Mouse (Mus musculus) midbrain, embryonic 10.5 days (tissue): Measurements from ENCODE around the gene Olfr58. TPM values are rescaled to one million over a fixed set of nuclear protein-coding genes. Genes with fewer than 3 reads are reported as not detected.
"Not testable (repeated sequence)": the region's sequence is repeated elsewhere in the genome, so short reads cannot be mapped to it uniquely, and the experiment has no call there.

ENCODE experiments used
- DNase-seq: peaks from one replicate; pipeline ENCODE4 v3.0.0-alpha.2; 2017; ENCODE audit warnings: low spot score
- H3K27ac ChIP-seq: fragments of 300-500 bp; sonication (generic); replicated peaks from 2 replicates; pipeline ENCODE4 v1.5.1; 2016; ENCODE audit warnings: mild to moderate bottlenecking
- H3K27me3 ChIP-seq: fragments of 300-500 bp; sonication (generic); 2 replicates; pipeline ENCODE4 v1.6.1; 2016; ENCODE audit warnings: low read depth, mild to moderate bottlenecking; ENCODE audit not compliant: poor library complexity, severe bottlenecking
- H3K36me3 ChIP-seq: fragments of 300-500 bp; sonication (generic); 2 replicates; pipeline ENCODE4 v1.6.1; 2016; ENCODE audit warnings: mild to moderate bottlenecking, moderate library complexity
- H3K4me1 ChIP-seq: fragments of 300-500 bp; sonication (generic); 2 replicates; pipeline ENCODE4 v1.6.1; 2016
- H3K4me3 ChIP-seq: fragments of 300-500 bp; sonication (generic); 2 replicates; pipeline ENCODE4 v1.5.1; 2016; ENCODE audit warnings: mild to moderate bottlenecking, moderate library complexity
- H3K9me3 ChIP-seq: fragments of 300-500 bp; sonication (generic); replicated peaks from 2 replicates; pipeline ENCODE4 v1.6.1; 2016; ENCODE audit warnings: mild to moderate bottlenecking
- WGBS: fragments of 180-500 bp; shearing (Covaris S2); methylation state at CpG from one replicate; pipeline ENCODE4 v1.1.7; 2016; 5-methylcytosine and 5-hydroxymethylcytosine counted together
- polyA plus RNA-seq: library from polyadenylated mRNA; unstranded; fragments of >200 nt; fragmentation: Nextera tagmentation; extraction: Ambion mirVana; gene quantifications from 2 replicates; pipeline ENCODE4 v1.2.1, GENCODE M21; 2016

Olfr58 gene
- not detected in 2 replicates for polyA plus RNA-seq

DNA sequence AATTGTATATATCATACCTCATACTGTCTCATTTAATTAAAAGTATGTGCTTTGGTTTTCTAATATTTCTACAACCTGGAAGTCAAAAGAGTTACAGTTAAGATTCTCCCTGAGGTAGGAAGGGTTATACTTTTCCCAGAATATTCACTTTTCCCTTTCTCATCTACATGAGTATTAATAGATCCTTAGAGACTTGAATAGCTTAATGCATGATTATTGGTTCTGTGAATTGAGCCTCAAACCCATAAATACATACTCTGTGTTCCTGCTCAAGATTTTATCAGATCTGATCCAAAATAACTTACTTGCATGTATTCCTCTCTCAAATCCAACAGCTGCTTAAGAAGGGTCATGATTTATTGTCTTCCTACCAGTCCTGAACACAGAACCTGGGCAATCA, at the start of gene Olfr58:
TSS of gene Olfr58 (plus strand) at position 301 of the 400 bp plus-strand sequence.
- H3K4me1 ChIP-seq: no peaks in the 10 kb centered on the region
- DNase-seq: no peak
- H3K36me3 ChIP-seq: no peaks in the 10 kb centered on the region
- peaks cover 23% of the 10 kb centered on the region for H3K9me3 ChIP-seq
- H3K27me3 ChIP-seq: no peaks in the 10 kb centered on the region
- no peak within 1 kb of the TSS for H3K27ac ChIP-seq
- H3K4me3 ChIP-seq: no peak within 1 kb of the TSS

DNA sequence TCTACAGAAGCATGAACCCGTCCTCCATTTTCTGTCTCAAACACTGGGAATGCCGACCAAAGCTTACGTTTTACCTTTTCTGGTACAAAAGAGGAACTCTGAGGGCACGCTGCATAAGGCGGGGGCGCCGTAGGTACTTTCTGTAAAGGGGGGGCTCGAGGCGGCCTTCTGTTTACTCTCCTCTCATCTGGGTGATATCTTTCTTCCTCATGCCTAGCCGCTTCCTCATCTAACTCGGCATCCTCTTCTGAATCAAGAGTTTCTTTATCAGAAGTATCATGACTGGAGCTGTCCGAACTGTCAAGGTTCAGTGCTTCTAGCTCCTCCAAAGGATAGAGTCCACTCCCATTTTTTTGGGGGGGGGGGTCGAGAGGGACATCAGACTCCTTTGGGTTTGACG, 10.9 kb upstream of the Olfr58 start:
- H3K4me3 ChIP-seq: no peak overlapping the region
- no peak overlapping the region for H3K27ac ChIP-seq
- H3K36me3 ChIP-seq: no peaks in the 10 kb centered on the region
- no peaks in the 10 kb centered on the region for H3K4me1 ChIP-seq
- H3K9me3 ChIP-seq: peaks cover 76% of the 10 kb centered on the region
- H3K27me3 ChIP-seq: no peaks in the 10 kb centered on the region
- WGBS: 91% methylated on average over 14 of the region's 14 CpGs
- no peak for DNase-seq

DNA sequence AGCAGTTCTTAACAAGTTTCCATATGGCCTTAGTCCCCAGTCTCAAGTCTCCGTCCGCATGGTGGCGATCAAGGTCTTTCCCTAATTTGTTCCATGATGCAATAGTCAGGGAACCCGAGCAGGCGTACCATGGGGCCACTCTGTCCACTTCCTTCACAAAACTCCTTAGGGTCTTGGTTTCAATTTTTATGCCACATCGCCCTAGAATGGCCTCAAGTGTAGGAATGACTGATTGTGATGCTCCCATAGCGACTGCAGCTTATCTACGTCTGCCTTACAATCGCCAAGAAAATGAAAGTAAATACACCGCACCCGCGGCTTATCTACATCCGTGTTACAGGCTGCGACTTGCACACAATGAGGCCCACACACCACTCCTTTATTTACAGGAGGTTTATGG, 10.4 kb upstream of the Olfr58 start:
- H3K4me1 ChIP-seq: no peaks in the 10 kb centered on the region
- H3K36me3 ChIP-seq: no peaks in the 10 kb centered on the region
- 94% methylated on average over 14 of the region's 14 CpGs for whole genome bisulfite sequencing
- H3K27ac ChIP-seq: no peak overlapping the region
- peaks cover 73% of the 10 kb centered on the region for H3K9me3 ChIP-seq
- DNase-seq: no peak
- no peaks in the 10 kb centered on the region for H3K27me3 ChIP-seq
- no peak overlapping the region for H3K4me3 ChIP-seq

DNA sequence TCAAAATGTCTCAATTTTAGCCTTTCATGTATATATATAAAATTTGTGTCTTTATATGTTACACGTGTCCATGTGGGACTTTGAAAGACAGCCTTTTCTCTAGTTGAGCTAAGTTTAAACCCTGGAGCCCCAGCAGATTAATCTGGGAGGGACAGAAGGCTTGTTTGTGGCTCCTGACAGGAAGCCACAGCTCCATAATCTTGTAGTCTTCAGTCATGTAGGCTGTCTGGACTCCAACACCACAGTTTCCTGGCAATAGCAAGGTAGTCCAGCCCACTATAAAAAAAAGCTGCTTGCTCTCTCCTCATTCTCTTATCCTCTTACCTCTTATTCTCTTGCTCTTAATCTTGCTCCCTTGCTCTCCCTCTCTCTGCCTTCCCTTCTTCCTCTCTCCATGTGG, 22.9 kb downstream of the Olfr58 start:
- no peak overlapping the region for H3K27ac ChIP-seq
- no peaks in the 10 kb centered on the region for H3K36me3 ChIP-seq
- no peaks in the 10 kb centered on the region for H3K27me3 ChIP-seq
- H3K4me1 ChIP-seq: no peaks in the 10 kb centered on the region
- H3K9me3 ChIP-seq: peaks cover 25% of the 10 kb centered on the region
- WGBS: 82% methylated on average over 1 of the region's 1 CpGs
- no peak overlapping the region for H3K4me3 ChIP-seq
- DNase-seq: no peak

DNA sequence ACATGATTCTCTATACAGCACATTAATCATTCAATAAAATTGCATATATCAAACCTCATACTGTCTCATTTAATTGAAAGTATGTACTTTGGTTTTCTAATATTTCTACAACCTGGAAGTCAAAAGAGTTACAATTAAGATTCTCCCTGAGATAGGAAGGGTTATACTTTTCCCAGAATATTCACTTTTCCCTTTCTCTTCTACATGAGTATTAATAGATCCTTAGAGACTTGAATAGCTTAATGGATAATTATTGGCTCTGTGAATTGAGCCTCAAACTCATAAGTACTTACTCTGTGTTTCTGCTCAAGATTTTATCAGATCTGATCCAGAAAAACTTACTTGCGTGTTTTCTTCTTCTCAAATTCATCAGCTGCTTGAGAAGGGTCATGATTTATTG, 24.5 kb downstream of the Olfr58 start, which contains the start of gene Olfr859:
TSS of gene Olfr859 (plus strand) at position 301 of the 400 bp plus-strand sequence.
- not testable (repeated sequence) for H3K36me3 ChIP-seq, H3K27ac ChIP-seq, DNase-seq, H3K4me3 ChIP-seq, H3K27me3 ChIP-seq, H3K4me1 ChIP-seq
- peaks cover 24% of the 10 kb centered on the region for H3K9me3 ChIP-seq
- 80% methylated on average over 1 of the region's 1 CpGs for WGBS

Other genes with a start within 250 kb of the Olfr58 start
- not detected in 2 replicates for gene Olfr853, start 239.2 kb upstream of the Olfr58 start, polyA plus RNA-seq
- not detected in 2 replicates for gene Olfr854, start 212.9 kb upstream of the Olfr58 start, polyA plus RNA-seq
- not detected in 2 replicates for gene Olfr855, start 197.7 kb upstream of the Olfr58 start, polyA plus RNA-seq
- gene Zfp317, start 158.2 kb upstream of the Olfr58 start, polyA plus RNA-seq: 36.1 and 41.5 TPM in 2 replicates
- gene Olfr857, start 70.8 kb upstream of the Olfr58 start, polyA plus RNA-seq: not detected in 2 replicates
- not detected in 2 replicates for gene Olfr859, start 24.6 kb downstream of the Olfr58 start, polyA plus RNA-seq
- not detected in 2 replicates for gene Olfr860, start 69.5 kb downstream of the Olfr58 start, polyA plus RNA-seq
- not detected in 2 replicates for gene Olfr862, start 107.7 kb downstream of the Olfr58 start, polyA plus RNA-seq
- gene Olfr77, start 136.6 kb downstream of the Olfr58 start, polyA plus RNA-seq: 0.12 and 0.15 TPM in 2 replicates
- not detected in 2 replicates for gene Olfr866, start 247.8 kb downstream of the Olfr58 start, polyA plus RNA-seq